Mouse (Mus musculus): ENCODE measurements at regions not wholly inside any gene's neighbourhood (a gene's known extent, or its start where the extent isn't known, plus 50 kb on each side); places are given as distances from the start of the nearest gene placed in this dataset.

DNA sequence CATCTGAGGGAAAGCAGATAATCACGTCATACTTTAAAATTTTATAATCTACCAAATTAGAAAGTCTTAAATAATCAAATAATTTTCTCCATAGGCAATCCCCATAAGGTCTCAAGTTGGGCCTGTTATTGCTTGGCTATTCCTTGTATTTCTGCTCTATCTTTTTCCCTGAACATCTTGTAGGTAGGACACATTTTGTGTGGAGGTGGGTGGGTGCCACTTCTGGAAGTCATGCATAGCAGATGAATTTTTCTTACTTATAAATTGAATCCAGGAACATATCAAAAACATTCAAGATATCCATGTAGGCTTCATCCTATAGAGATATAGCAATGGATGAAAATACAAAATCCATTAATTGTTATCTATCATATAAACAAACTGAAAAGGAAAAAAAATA, 1418.7 kb downstream of the Cdh11 start:
- no peak overlapping the region for H3K27ac ChIP-seq (ENCODE audit: low read depth, low read length)
- no peaks in the 10 kb centered on the region for H3K9me3 ChIP-seq (ENCODE audit: control insufficient read depth, low read length)
- WGBS: 94% methylated on average over 1 of the region's 1 CpGs
- DNase-seq (ENCODE audit: low spot score) (no peak), ATAC-seq (ENCODE audit: low FRiP score) (no peak)
- H3K4me2 ChIP-seq (replicated peaks; ENCODE audit: low read depth, low read length): no peak overlapping the region
- no peak overlapping the region for H3K4me3 ChIP-seq (ENCODE audit: low read depth, low read length)
- H3K4me1 ChIP-seq (replicated peaks; ENCODE audit: control insufficient read depth, insufficient read depth, low read length): no peaks in the 10 kb centered on the region
- no peaks in the 10 kb centered on the region for H3K36me3 ChIP-seq (ENCODE audit: control insufficient read depth, insufficient read depth, low read length)
- no peak overlapping the region for H3K9ac ChIP-seq (ENCODE audit: low read depth, low read length)
- no peaks in the 10 kb centered on the region for H3K27me3 ChIP-seq (ENCODE audit: control insufficient read depth, insufficient read depth, low read length)

GRCm38 (mm10) chr8:101350848-101351247, 1434.6 kb downstream of the Cdh11 start:
- no peak overlapping the region for H3K4me2 ChIP-seq (replicated peaks; ENCODE audit: low read depth, low read length)
- no peak overlapping the region for H3K27ac ChIP-seq (ENCODE audit: low read depth, low read length)
- H3K4me3 ChIP-seq (ENCODE audit: low read depth, low read length): no peak overlapping the region
- H3K9ac ChIP-seq (ENCODE audit: low read depth, low read length): no peak overlapping the region
- H3K27me3 ChIP-seq (ENCODE audit: control insufficient read depth, insufficient read depth, low read length): no peaks in the 10 kb centered on the region
- no peak for ATAC-seq (ENCODE audit: low FRiP score)
- H3K9me3 ChIP-seq (ENCODE audit: control insufficient read depth, low read length): no peaks in the 10 kb centered on the region
- WGBS: 84% methylated on average over 5 of the region's 5 CpGs
- H3K4me1 ChIP-seq (replicated peaks; ENCODE audit: control insufficient read depth, insufficient read depth, low read length): no peaks in the 10 kb centered on the region
- no peaks in the 10 kb centered on the region for H3K36me3 ChIP-seq (ENCODE audit: control insufficient read depth, insufficient read depth, low read length)
- DNase-seq (ENCODE audit: low spot score): no peak

- Histone ChIP-seq H3K4me1 (replicated peaks; ENCODE audit: control insufficient read depth, insufficient read depth, low read length) (no peaks in the 10 kb centered on the region), H3K36me3 (ENCODE audit: control insufficient read depth, insufficient read depth, low read length) (no peaks in the 10 kb centered on the region), H3K27ac (ENCODE audit: low read depth, low read length) (no peak overlapping the region), H3K27me3 (ENCODE audit: control insufficient read depth, insufficient read depth, low read length) (no peaks in the 10 kb centered on the region), H3K4me3 (ENCODE audit: low read depth, low read length) (no peak overlapping the region), H3K9me3 (ENCODE audit: control insufficient read depth, low read length) (no peaks in the 10 kb centered on the region), H3K4me2 (replicated peaks; ENCODE audit: low read depth, low read length) (no peak overlapping the region), H3K9ac (ENCODE audit: low read depth, low read length) (no peak overlapping the region)
- ATAC-seq (ENCODE audit: low FRiP score) (no peak), DNase-seq (ENCODE audit: low spot score) (no peak)
- WGBS: 82% methylated on average over 1 of the region's 1 CpGs
These were observed 1435.7 kb downstream of the Cdh11 start for GRCm38 (mm10) chr8:101349736-101350135.

GRCm38 (mm10) chr8:101329290-101329689, 1456.2 kb downstream of the Cdh11 start:
- Histone ChIP-seq H3K4me2 (replicated peaks; ENCODE audit: low read depth, low read length) (no peak overlapping the region), H3K27me3 (ENCODE audit: control insufficient read depth, insufficient read depth, low read length) (no peaks in the 10 kb centered on the region), H3K27ac (ENCODE audit: low read depth, low read length) (no peak overlapping the region), H3K9ac (ENCODE audit: low read depth, low read length) (no peak overlapping the region), H3K9me3 (ENCODE audit: control insufficient read depth, low read length) (no peaks in the 10 kb centered on the region), H3K4me1 (replicated peaks; ENCODE audit: control insufficient read depth, insufficient read depth, low read length) (no peaks in the 10 kb centered on the region), H3K4me3 (ENCODE audit: low read depth, low read length) (no peak overlapping the region), H3K36me3 (ENCODE audit: control insufficient read depth, insufficient read depth, low read length) (no peaks in the 10 kb centered on the region)
- DNase-seq (ENCODE audit: low spot score) (peak; percentile 29), ATAC-seq (ENCODE audit: low FRiP score) (peak; percentile 79)
- 15% methylated on average over 2 of the region's 2 CpGs for WGBS

GRCm38 (mm10) chr8:101328780-101329179, 1456.7 kb downstream of the Cdh11 start:
- H3K9me3 ChIP-seq (ENCODE audit: control insufficient read depth, low read length): no peaks in the 10 kb centered on the region
- peak; percentile 70; the same call in 1 of the 2 replicates for ATAC-seq (ENCODE audit: low FRiP score)
- H3K9ac ChIP-seq (ENCODE audit: low read depth, low read length): no peak overlapping the region
- no peak overlapping the region for H3K27ac ChIP-seq (ENCODE audit: low read depth, low read length)
- no peak overlapping the region for H3K4me2 ChIP-seq (replicated peaks; ENCODE audit: low read depth, low read length)
- peak; percentile 7 for DNase-seq (ENCODE audit: low spot score)
- 60% methylated on average over 4 of the region's 4 CpGs for WGBS
- H3K4me1 ChIP-seq (replicated peaks; ENCODE audit: control insufficient read depth, insufficient read depth, low read length): no peaks in the 10 kb centered on the region
- no peak overlapping the region for H3K4me3 ChIP-seq (ENCODE audit: low read depth, low read length)
- no peaks in the 10 kb centered on the region for H3K36me3 ChIP-seq (ENCODE audit: control insufficient read depth, insufficient read depth, low read length)
- no peaks in the 10 kb centered on the region for H3K27me3 ChIP-seq (ENCODE audit: control insufficient read depth, insufficient read depth, low read length)

DNA sequence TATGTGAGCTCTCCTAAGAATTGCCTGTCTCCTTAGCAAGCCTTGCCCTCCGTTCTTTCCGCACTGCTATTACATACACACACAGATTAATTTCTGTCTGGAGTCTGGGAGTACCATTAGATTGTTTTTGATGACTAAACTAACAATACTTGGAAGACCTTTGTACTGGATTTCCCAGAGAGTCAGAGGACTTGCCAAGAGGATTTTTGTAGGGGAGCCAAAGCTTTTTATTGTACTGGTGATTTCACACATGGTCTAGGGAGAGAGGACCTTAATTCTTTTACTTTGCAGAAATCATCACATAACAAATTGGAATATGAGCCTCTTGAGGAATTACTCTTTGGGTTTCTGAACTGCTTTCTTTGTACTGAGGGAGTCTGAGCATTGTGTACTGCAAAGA, 1486.9 kb downstream of the Cdh11 start:
- WGBS: 90% methylated on average over 2 of the region's 2 CpGs
- Histone ChIP-seq H3K9me3 (ENCODE audit: control insufficient read depth, low read length) (no peaks in the 10 kb centered on the region), H3K4me1 (replicated peaks; ENCODE audit: control insufficient read depth, insufficient read depth, low read length) (no peaks in the 10 kb centered on the region), H3K4me2 (replicated peaks; ENCODE audit: low read depth, low read length) (no peak overlapping the region), H3K9ac (ENCODE audit: low read depth, low read length) (no peak overlapping the region), H3K36me3 (ENCODE audit: control insufficient read depth, insufficient read depth, low read length) (no peaks in the 10 kb centered on the region), H3K27me3 (ENCODE audit: control insufficient read depth, insufficient read depth, low read length) (no peaks in the 10 kb centered on the region), H3K27ac (ENCODE audit: low read depth, low read length) (no peak overlapping the region), H3K4me3 (ENCODE audit: low read depth, low read length) (no peak overlapping the region)
- no peak for ATAC-seq (ENCODE audit: low FRiP score)
- DNase-seq (ENCODE audit: low spot score): no peak

- Histone ChIP-seq H3K27ac (ENCODE audit: low read depth, low read length) (no peak overlapping the region), H3K9ac (ENCODE audit: low read depth, low read length) (no peak overlapping the region), H3K4me3 (ENCODE audit: low read depth, low read length) (no peak overlapping the region), H3K4me1 (replicated peaks; ENCODE audit: control insufficient read depth, insufficient read depth, low read length) (no peaks in the 10 kb centered on the region), H3K9me3 (ENCODE audit: control insufficient read depth, low read length) (no peaks in the 10 kb centered on the region), H3K36me3 (ENCODE audit: control insufficient read depth, insufficient read depth, low read length) (no peaks in the 10 kb centered on the region), H3K4me2 (replicated peaks; ENCODE audit: low read depth, low read length) (no peak overlapping the region), H3K27me3 (ENCODE audit: control insufficient read depth, insufficient read depth, low read length) (no peaks in the 10 kb centered on the region)
- WGBS: 89% methylated on average over 2 of the region's 2 CpGs
- ATAC-seq (ENCODE audit: low FRiP score) (no peak), DNase-seq (ENCODE audit: low spot score) (no peak)
These were observed 1495.4 kb downstream of the Cdh11 start for GRCm38 (mm10) chr8:101290031-101290430.

GRCm38 (mm10) chr8:101242632-101243031, 1542.8 kb downstream of the Cdh11 start:
- H3K9ac ChIP-seq (ENCODE audit: low read depth, low read length): no peak overlapping the region
- H3K4me2 ChIP-seq (replicated peaks; ENCODE audit: low read depth, low read length): no peak overlapping the region
- no peaks in the 10 kb centered on the region for H3K9me3 ChIP-seq (ENCODE audit: control insufficient read depth, low read length)
- H3K4me3 ChIP-seq (ENCODE audit: low read depth, low read length): no peak overlapping the region
- no peaks in the 10 kb centered on the region for H3K36me3 ChIP-seq (ENCODE audit: control insufficient read depth, insufficient read depth, low read length)
- no peaks in the 10 kb centered on the region for H3K27me3 ChIP-seq (ENCODE audit: control insufficient read depth, insufficient read depth, low read length)
- no peak overlapping the region for H3K27ac ChIP-seq (ENCODE audit: low read depth, low read length)
- ATAC-seq (ENCODE audit: low FRiP score) (no peak), DNase-seq (ENCODE audit: low spot score) (no peak)
- 93% methylated on average over 2 of the region's 2 CpGs for WGBS
- no peaks in the 10 kb centered on the region for H3K4me1 ChIP-seq (replicated peaks; ENCODE audit: control insufficient read depth, insufficient read depth, low read length)

GRCm38 (mm10) chr8:101241854-101242253, 1543.6 kb downstream of the Cdh11 start:
- no peak overlapping the region for H3K27ac ChIP-seq (ENCODE audit: low read depth, low read length)
- H3K27me3 ChIP-seq (ENCODE audit: control insufficient read depth, insufficient read depth, low read length): no peaks in the 10 kb centered on the region
- ATAC-seq (ENCODE audit: low FRiP score): no peak
- H3K4me1 ChIP-seq (replicated peaks; ENCODE audit: control insufficient read depth, insufficient read depth, low read length): no peaks in the 10 kb centered on the region
- H3K4me3 ChIP-seq (ENCODE audit: low read depth, low read length): no peak overlapping the region
- H3K9me3 ChIP-seq (ENCODE audit: control insufficient read depth, low read length): no peaks in the 10 kb centered on the region
- WGBS: 92% methylated on average over 4 of the region's 4 CpGs
- DNase-seq (ENCODE audit: low spot score): no peak
- H3K36me3 ChIP-seq (ENCODE audit: control insufficient read depth, insufficient read depth, low read length): no peaks in the 10 kb centered on the region
- no peak overlapping the region for H3K9ac ChIP-seq (ENCODE audit: low read depth, low read length)
- no peak overlapping the region for H3K4me2 ChIP-seq (replicated peaks; ENCODE audit: low read depth, low read length)
